Mouse (Mus musculus) megakaryocyte, adult 5-6 weeks (primary cell): ENCODE measurements around the gene Esx1. TPM values are rescaled to one million over a fixed set of nuclear protein-coding genes. Genes with fewer than 3 reads are reported as not detected.
A peak's percentile ranks its signal among the peaks of the same experiment; 100 is the strongest.

Experiments used
- ATAC-seq: 2 replicates; pipeline ENCODE4 v1.8.0; 2016; ENCODE audit warnings: mild to moderate bottlenecking, inconsistent platforms; ENCODE audit not compliant: poor library complexity, severe bottlenecking
- total RNA-seq, 2 experiments: library from RNA; stranded (forward) in 1 of 2; stranded (reverse) in 1 of 2; fragments of 153-499, 151-499 nt in 1 of 2; fragments of 221-1000, 200-1000 nt in 1 of 2; gene quantifications; 2 replicates each; pipeline versions ENCODE4 v1.2.3 to v1.2.4; 2015 to 2017

The Esx1 gene
- total RNA-seq (2015) (not detected in 2 replicates), total RNA-seq (2017) (not detected in 2 replicates)

DNA sequence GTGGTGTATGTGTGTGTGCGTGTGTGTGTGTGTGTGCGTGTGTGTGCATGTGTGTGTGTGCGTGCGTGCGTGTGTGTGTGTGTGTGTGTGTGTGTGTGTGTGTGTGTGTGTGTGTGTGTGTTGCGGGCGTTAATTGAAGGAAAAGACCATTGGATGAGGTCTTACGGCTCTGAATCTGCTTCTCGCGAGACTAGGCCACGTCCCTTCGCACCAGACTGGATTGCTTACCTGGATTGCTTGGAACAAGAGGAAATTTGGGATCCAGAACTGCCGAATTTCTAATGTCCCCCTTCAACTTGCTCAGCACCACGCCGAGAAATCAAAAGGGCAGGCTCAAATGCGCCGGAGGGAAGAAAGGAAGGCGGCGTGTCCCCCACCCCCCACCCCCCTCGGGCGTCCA, at the start of gene Esx1:
TSS of gene Esx1 (minus strand) at position 366 of the 400 bp plus-strand sequence.
- ATAC-seq: no peak

DNA sequence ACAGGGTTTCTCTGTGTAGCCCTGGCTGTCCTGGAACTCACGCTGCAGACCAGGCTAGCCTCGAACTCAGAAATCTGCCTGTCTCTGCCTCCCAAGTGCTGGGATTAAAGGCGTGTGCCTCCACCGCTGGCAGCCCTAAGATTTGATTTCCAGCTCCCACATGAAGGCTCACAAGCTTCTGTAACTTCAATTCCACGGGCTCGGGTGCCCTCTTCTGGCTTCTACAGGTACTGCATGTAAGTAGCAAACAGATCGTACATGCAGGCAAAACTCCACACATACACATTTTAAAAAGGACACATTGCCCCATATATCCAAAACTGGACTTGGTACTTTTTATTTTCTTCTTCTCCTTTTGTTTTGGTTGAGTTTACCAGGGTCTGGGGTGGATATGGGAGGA, 48.1 kb upstream of the Esx1 start:
- ATAC-seq: no peak

DNA sequence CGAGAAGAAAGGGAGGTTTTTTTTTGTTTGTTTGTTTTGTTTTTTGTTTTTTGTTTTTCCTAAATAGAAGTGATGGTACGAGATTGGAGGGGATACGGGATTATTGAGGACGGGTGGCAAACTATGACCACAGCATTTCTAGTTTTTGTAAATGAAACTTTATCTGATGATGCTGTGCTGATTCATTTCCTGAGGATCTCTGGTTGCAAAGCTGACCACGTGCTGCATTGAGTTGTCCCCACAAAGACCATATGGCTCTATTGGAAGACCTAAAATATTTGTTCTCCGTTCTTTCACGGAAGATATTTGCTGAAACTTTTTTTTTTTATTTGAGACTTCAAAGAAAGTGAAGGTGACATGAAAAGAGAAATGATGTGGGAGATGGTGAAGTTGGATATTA, 45.8 kb upstream of the Esx1 start:
- ATAC-seq: no peak

DNA sequence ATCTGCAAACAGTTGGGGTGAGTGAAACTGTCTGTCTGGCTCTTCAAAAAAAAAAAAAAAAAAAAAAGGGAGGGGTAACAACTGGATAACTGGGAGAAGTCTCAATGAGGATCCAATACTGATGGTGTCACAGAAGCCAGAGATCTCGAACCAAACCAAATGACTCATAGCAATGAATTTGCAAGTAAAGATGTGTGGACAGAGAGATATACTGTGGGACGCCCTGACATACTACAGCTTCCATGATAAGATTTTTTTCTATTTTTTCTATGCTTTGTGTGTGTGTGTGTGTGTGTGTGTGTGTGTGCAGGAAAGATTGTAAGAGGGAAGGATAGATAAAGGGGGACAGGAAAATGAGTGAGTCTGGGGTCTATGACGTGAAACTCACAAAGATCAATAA, 43.7 kb upstream of the Esx1 start:
- no peak for ATAC-seq

DNA sequence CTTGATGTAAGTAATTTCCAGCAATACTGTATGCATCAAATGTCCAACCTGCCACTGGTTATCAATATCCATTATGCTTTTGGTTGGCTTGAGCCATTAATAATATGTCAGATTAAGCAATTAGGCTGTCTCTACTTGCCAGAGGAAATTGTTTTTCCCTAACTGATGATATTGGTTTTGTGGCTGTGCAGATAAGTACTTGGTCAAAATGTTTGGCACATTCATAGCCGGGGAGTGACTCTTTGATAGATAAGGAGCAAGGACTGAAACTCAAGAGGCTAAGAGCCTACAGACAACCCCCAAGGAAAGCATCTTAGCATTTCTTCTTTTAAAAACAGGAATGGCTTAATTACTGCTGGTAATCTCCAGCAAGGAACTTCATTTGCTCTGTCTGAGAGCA, 40.8 kb upstream of the Esx1 start:
- ATAC-seq: no peak

DNA sequence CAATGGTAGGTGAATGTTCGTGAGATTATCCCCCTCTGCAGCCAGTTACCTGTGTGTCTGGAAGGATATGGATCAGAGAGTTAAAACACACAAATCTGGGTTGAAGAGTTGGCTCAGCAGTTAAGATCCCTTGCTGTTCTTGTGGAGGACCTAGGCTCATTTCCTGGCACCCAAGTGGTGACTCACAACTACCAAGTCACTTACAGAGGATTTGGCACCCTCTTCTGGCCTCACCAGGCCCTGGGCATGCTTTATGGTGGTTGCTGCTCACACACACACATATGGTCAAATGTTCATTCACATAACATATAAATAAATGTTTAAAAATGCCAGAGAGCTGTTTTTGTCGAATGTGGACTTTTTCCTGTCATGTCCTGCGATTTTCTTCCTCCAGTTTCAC, 39.1 kb upstream of the Esx1 start:
- no peak for ATAC-seq

DNA sequence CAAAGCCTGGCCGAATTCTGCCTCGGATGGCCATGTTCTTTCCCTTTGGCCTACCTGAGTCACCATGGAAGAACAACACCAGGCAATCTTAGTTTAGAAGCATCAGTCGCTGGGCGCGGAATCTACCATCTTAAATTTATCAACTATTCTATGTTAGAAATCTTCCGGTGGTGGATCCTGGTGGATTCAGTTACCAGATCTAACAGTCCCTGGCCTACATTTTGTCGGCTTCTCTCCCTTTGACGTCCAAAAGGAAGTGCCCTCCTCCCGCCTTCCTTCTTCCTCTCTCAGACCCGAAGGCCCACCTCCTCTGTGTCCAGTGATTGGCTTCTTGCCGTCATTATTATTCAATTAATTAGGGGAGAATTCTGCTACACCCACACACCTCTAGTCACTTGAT, 27.2 kb upstream of the Esx1 start:
- ATAC-seq: no peak

DNA sequence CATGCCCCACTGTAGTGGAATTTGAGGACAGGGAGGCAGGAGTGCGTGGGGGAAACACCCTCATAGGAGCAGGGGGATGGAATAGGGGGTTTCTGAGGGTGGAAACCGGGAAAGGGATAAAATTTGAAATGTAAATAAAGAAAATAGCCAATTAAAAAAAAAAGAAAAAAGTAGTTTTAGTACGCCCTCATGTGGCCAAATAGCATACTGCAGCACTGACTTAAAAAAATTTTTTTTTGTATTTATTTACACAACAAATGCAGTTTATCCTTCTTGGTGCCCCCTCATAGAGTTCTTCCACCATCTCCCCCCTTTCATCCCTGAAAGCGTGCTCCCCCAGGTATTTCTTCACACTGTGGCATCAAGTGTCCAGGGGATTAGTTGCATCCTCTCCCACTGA, 22.8 kb upstream of the Esx1 start:
- no peak for ATAC-seq

DNA sequence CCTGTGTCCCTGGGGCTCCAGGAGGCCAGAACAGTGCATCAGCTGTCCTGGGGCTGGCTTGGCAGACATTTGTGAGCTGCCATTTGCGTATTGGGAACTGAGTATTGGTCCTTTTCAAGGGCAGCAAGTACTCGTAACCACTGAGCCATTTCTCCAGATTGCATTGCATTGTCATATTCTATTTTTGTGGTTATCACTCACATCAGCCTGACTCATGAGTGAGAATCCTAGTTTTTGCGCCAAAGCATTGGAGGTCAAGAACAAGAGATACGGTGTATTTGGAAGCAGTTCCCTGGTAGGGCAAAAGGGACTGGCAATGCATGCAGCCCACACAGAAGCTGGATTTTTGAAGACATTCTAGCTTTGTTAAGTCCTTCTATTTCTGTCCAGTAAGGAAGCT, 21.8 kb upstream of the Esx1 start:
- ATAC-seq: no peak

DNA sequence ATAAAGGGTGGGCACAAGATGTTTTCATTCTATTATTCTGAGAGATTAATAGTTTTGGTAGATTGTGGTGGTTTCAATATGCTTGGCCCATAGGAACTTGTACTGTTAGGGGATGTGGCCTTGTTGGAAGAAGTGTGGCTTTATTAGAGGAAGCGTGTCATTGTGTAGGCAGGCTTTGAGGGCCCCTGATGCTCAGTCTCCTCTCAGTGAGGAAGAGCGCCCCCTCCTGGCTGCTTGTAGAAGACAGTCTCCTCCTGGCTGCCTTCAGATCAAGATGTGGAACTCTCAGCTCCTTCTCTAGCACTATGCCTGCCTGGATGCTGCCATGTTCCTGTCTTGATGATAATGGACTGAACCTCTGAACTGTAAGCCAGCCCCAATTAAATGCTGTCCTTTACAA, 20.7 kb upstream of the Esx1 start:
- ATAC-seq: no peak

DNA sequence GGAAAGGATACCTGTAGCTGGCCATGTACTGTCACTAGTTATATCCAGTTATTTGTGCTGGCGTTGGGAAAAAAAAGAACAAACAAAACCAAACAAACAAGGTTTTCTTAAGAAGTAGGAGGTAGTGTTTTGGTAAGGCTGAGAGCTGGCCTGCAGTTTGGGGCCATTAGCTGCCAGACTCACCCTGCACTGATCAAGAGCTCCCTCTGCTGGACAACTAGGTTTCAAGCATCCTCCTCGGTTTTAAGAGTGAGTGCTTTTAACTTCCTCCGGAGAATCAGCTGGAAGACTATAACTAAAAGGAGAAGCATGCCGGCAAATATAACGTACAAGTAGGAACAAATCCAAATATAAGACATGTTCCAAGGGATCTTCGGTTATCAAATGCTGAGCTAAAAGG, 19.8 kb upstream of the Esx1 start:
- ATAC-seq: peak; percentile 93

DNA sequence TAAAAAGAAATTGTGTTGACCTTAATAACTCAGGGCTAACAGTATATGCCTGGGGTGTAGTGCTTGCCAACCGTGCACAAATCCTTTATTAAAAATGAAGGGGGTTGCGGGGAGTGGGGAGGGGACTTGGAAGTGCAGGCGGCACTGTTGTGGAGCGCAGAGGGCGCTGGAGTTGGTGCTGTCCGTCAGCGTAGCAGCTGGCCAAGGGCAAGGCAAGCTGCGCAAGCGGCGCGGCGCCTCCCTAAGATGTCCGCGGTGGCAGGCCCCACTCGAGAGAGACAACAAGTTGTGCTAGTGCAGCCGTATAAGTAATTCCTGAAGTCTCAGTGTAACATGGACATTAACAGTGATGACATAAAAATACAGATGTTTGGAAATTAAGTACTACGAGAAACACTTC, 5.7 kb upstream of the Esx1 start:
- ATAC-seq: no peak

DNA sequence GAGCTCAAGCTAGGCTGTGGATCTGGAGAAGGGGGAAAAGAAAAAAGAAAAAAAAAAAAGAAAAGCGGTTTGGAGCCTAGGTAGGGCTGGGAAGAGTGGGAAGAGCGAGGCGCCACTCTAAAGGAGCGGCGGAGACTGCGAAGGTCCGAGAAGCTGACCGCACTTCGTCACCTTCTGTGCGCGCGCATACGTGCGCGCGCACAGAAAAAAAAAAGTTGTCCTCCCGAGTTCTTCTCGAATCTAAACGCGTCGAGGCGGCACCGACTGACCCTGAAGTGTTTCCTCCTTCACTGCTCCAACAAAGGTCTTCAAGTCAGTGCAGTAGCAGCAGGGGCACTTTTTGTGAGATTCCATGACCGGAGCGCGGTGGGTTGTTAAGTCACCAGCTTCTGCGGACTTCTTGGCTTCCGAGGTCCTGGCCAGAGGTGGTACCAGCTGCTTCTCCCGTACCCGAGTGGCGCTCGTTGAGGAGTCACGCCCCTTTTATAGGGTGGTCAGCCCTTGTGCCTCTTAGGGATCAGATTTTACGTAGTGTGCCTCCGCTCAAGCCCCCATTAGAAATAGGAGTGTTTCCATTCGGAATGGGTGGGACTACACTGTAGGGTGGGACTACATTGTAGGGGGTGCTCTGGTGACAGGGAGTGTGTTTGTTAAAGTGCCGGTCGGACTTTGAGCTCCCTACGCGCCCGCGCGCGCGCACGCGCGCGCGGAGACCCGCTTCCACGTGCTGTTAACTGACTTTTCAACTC, 2.0 kb downstream of the Esx1 start:
- no peak for ATAC-seq

DNA sequence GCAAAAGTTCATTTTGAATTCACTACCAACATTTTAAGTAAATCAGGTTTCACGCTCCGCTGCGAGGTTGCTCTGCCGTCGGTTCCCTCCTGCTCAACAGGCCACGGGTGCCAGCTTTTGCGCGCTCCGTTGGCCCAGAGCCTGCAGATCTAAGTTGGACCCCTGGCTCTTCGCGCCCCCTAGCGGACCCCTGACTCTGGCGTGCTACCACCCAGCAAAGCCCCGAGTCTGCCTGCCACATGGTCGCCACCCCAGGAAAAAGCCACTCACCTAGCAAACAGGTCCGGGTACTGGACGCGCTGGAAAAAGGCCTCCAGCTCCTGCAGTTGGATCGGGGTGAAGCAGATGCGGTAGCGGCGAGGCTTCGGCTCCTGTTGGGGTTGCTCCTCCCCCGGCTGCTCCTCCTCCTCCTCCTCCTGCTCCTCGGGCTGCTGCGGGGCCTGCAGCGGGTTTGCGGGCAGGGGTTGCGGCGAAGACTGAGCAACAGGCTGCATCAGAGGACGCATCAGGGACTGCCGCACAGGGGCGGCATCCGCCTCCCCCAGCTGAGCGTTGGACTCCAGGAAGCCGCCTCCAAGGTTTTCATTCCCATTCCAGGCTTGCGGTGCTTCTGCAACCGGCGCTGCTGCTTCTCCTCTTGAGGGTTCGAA, 3.7 kb downstream of the Esx1 start:
- peak; percentile 56 for ATAC-seq

DNA sequence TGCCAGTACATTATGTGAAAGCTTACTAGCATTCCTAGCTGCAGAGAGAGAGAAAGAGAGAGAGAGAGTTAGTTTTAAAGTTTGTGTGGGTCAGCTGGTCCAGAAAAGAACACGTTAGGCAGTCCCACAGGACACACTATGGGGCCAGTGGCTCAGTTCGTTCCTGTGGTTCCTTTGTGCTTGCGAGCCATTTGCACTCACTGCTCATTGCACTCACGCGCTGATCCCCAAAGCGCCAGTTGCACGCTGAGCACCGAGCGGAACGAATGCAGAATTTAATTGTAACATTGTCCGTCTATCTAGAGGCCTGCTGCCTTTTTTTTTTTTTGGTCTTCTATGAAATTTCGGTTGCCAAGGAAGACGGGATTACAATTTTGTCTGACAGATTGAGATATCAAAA, 15.4 kb downstream of the Esx1 start:
- ATAC-seq: no peak

DNA sequence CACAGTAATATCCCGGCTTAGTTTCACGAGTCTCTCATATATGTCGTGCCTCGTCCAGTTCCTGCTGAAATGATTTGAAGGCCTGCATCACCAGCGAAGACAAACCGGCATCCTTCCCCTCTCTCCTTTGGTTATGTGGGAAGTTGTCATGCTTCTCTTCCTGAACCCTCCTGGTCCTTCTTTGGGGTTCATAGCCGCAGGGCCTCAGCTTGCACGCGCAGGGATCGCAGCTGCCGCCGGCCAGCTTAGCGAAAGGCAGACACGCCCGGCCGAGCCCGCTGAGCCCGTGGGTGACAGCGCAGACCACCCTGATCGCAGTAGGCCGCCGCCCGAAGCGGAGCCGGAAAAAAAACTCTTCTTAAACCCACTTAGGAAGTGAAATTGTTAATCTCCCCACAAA, 17.4 kb downstream of the Esx1 start:
- ATAC-seq: no peak

Other genes with a start within 250 kb of the Esx1 start
- not detected in 2 replicates for gene H2bfm, start 194.8 kb downstream of the Esx1 start, total RNA-seq (2015)
- not detected in 2 replicates for gene H2bfm, start 194.8 kb downstream of the Esx1 start, total RNA-seq (2017)
- gene Tmsb15b2, start 146.6 kb downstream of the Esx1 start, total RNA-seq (2015): 8.5 and 14.0 TPM in 2 replicates
- not detected in 2 replicates for gene Tmsb15b2, start 146.6 kb downstream of the Esx1 start, total RNA-seq (2017)
- gene Tmsb15l, start 145.2 kb downstream of the Esx1 start, total RNA-seq (2015): 2.1 TPM in 1 of 2 replicates, not detected in the other
- 3.9 and 10.4 TPM in 2 replicates for gene Tmsb15l, start 145.2 kb downstream of the Esx1 start, total RNA-seq (2017)
- 3.6 and 5.0 TPM in 2 replicates for gene Tmsb15b1, start 145.2 kb downstream of the Esx1 start, total RNA-seq (2015)
- gene Tmsb15b1, start 145.2 kb downstream of the Esx1 start, total RNA-seq (2017): 1.3 and 4.1 TPM in 2 replicates
- 0.29 and 0.46 TPM in 2 replicates for gene Zcchc18, start 128.9 kb downstream of the Esx1 start, total RNA-seq (2015)
- not detected in 2 replicates for gene Zcchc18, start 128.9 kb downstream of the Esx1 start, total RNA-seq (2017)
- gene Slc25a53, start 83.8 kb downstream of the Esx1 start, total RNA-seq (2015): 3.3 and 6.2 TPM in 2 replicates
- 2.8 and 10.8 TPM in 2 replicates for gene Slc25a53, start 83.8 kb downstream of the Esx1 start, total RNA-seq (2017)
- 3.2 and 4.8 TPM in 2 replicates for gene Fam199x, start 72.5 kb downstream of the Esx1 start, total RNA-seq (2015)
- gene Fam199x, start 72.5 kb downstream of the Esx1 start, total RNA-seq (2017): 6.6 and 6.9 TPM in 2 replicates